Mouse (Mus musculus): Measurements from ENCODE around the gene Zfp354a.
"Not testable (repeated sequence)": the region's sequence is repeated elsewhere in the genome, so short reads cannot be mapped to it uniquely, and the experiment has no call there.

Zfp354a gene

DNA sequence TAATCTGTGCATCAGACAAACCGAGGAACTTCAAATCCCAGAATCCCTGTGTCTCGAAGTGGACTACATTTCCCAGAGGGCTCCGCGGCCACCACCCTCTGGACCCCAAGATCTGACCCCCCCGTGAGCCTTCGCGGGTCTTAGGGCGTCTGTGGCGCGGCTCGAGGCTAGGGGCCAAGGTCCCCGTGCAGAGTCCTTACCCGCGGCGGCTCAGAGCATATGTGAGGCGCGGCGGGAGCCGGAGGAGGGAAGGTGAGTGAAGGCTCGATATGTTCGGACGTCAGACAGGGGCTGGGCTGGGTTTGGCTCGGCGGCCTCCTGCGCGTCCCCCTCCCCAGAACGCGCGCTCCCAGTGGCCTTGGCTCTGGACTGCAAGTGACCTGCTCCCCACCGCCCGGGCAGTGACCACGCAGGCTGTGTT is at the start of gene Zfp354a:
Gene Zfp354a, plus strand, starts transcription at position 107 of the 421 bp plus-strand sequence.
- DNase-seq (ENCODE audit: low read depth, low spot score): peak; percentile 67

DNA sequence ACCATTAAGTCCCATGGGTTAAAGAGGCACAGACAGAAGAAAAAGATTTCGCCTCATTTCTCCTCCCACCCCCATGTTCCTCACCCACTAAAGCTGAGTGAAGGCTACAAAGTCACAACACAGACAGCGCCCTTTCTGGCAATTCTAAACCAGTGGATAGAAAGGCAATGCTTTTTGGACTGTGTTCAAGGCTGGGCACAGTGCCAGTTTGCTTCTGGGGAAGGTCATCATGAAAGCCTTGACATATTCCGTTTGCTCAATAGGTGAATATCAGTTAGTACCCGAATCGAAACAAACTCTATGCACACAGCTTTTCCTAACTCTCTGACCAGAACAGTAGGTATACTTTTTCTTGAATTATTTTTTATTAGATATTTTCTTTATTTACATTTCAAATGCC is 47.2 kb upstream of the Zfp354a start:
- no peak for DNase-seq (ENCODE audit: low read depth, low spot score)

DNA sequence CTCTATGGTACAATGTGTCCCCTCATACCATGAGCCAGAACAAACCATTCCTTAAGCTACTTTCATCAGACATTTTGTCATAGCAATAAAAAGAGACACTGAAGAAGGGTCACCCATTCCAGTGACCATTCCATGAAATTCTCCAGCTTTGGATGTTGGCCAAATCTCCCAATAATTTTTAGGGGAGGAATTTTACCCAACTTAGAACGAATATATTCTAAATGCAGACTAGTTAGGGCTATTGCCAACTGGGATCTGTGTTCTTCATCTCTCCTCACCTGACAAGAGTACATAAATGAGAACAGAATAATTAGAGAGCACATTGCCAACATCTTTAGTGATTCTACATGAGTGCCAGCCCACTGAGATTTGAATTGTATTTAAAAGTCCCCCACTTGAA is 45.1 kb upstream of the Zfp354a start, which contains the start of gene Olfr54:
Gene Olfr54, plus strand, starts transcription at position 301 of the 400 bp plus-strand sequence.
- DNase-seq (ENCODE audit: low read depth, low spot score): no peak

DNA sequence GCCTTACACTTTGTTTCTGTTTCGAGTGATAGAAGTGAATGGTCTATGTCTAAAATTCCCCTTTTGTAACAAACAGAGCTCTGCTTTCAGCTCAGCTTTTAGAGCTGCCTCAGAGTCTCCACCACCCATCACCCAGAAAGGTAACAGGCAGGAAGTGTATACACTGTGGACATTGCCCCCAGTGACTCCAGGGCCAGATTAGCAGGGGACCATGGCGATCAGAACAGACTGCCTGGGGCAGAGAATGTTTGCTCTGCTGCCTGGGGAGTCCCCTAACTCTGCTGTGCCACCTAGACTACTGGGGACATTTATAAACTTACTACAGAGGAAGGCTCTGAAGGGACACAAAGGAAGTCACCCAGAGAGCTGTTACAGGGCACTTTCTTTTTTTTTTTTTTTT is 42.7 kb upstream of the Zfp354a start:
- DNase-seq (ENCODE audit: low read depth, low spot score): no peak

DNA sequence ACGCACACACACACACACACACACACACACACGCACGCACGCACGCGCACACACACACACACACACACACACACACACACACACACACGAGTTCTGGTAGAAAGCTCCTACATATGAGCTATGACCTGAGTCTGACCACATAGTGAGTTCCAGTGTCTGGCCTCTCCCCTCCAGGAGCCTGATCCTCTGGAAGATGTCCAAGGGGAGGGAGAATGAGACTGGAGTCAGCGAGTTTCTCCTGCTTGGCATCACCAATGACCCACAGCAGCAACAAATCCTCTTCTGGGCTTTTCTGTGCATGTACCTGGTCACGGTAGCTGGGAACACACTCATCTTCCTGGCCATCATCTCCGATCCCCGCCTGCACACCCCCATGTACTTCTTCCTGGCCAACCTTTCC is 32.2 kb upstream of the Zfp354a start:
- not testable (repeated sequence) for DNase-seq (ENCODE audit: low read depth, low spot score)

DNA sequence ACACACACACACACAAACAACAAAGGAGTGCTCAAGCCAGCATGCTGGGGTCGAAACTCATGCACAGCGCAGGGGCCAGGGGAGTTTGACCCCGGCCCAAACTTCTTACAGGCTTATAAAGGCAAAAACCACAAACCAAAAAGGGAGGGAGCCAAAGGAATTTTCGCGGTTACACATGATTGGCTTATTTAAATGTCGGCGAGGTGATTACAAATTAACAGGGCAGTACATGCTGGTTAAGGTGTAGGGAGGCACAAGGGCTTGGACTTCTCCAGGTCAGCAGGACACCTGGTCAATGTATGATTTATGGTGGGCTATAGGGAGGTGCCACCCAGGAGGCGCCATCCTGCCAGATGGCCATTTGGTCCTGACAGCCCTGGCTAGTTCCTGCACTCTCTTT is 29.7 kb upstream of the Zfp354a start:
- not testable (repeated sequence) for DNase-seq (ENCODE audit: low read depth, low spot score)

DNA sequence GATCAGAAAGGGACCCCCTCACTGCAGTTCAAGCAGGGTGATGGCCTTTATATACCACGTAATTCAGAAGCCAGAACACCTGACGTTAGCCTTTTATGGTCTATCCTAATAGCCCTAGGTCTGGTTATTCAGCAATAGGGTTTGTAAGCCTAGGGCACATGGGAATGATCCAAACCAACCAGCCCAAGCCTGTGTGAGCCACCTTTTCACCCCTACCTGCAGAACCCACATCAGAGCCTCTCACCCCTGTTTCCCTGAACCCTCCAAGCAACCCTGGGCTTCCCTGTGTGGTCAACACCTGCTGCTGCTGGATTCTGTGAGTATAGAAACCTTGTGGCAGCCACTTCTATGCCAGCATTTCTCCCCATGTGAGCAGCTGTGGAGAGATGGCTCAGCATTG is 28.8 kb upstream of the Zfp354a start:
- DNase-seq (ENCODE audit: low read depth, low spot score): no peak

DNA sequence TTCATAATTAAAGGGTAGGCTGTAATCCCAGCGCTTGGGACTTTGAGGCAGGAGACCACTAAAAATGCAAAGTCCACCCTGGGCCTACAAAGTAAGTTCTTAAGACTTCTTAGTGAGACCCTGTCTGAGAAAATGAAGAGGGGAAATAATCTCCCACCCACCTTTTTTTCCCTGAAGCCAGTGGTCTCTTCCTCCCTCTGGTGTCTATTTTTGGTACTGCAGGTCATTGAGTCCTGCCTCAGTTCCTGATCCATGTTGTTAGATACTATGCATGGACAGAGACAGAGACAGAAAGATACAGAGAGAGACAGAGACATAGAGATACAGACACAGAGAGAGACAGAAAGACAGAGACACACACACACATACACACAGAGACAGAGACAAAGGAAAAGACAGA is 26.2 kb upstream of the Zfp354a start:
- peak; percentile 64 for DNase-seq (ENCODE audit: low read depth, low spot score)

DNA sequence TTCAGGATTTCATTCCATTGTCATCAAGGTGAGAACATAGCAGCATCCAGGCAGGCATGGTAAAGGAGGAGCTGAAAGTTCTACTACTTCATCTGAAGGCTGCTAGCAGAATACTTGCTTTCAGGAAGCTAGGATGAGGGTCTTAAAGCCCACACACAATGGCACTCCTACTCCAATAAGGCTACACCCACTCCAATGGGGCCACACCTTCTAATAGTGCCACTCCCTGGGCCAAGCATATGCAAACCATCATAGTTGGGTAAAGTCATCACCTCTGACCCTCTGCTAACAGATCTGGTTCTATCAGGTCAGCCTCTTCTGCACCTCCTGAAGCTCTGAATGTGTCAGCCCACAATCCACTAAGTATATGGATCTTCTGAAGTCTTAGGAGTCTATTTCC is 24.9 kb upstream of the Zfp354a start:
- DNase-seq (ENCODE audit: low read depth, low spot score): peak; percentile 62

DNA sequence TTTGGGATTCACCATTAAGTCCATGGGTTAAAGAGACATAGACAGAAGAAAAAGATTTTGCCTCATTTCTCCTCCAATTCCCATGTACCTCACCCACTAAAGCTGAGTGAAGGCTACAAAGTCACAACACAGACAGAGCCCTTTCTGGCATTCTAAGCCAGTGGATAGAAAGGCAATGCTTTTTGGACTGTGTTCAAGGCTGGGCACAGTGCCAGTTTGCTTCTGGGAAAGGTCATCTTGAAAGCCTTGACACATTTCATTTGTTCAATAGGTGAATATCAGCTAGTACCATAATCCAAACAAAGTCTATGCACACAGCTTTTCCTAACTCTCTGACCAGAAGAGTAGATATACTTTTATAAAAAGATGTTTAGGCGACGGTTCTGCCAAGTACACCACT is 23.1 kb upstream of the Zfp354a start:
- no peak for DNase-seq (ENCODE audit: low read depth, low spot score)

DNA sequence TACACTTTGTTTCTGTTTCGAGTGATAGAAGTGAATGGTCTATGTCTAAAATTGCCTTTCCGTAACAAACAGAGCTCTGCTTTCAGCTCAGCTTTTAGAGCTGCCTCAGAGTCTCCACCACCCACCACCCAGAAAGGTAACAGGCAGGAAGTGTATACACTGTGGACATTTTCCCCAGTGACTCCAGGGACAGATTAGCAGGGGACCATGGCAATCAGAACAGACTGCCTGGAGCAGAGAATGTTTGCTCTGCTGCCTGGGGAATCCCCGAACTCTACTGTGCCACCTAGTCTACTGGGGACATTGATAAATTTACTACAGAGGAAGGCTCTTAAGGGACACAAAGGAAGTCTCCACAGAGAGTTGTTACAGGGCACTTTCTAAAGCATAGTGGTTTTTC is 14.3 kb upstream of the Zfp354a start:
- DNase-seq (ENCODE audit: low read depth, low spot score): not testable (repeated sequence)

DNA sequence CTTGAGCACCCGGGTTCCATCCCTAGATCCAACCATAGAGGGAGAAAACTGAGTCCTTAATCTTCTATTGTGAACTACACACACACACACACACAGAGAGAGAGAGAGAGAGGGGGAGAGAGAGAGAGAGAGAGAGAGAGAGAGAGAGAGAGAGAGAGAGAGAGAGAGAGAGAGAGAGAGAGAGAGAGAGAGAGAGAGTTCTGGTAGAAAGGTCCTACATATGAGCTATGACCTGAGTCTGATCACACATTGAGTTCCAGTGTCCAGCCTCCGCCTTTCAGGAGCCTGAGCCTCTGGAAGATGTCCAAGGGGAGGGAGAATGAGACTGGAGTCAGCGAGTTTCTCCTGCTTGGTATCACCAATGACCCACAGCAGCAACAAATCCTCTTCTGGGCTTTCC is 11.2 kb upstream of the Zfp354a start, which contains the start of gene Olfr1375:
Gene Olfr1375, plus strand, starts transcription at position 301 of the 400 bp plus-strand sequence.
- not testable (repeated sequence) for DNase-seq (ENCODE audit: low read depth, low spot score)

DNA sequence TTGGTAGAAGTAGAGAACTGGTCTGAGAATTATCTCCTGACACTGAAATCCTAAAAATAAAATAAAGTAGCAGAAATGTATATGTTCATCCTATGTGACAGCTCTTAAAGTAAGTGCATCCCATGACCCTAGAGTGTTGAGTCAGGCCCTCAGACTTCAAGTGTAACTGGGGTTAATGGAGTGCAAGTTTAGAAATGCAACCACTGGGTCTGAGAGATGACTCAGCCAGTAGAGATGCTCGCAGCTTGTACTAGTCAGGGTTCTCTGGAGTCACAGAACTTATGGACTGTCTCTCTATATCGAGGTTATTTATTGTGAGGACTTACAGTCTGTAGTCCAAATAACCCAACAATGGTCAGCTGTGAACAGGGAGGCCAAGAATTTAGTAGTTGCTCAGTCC is 7.4 kb upstream of the Zfp354a start:
- DNase-seq (ENCODE audit: low read depth, low spot score): no peak

DNA sequence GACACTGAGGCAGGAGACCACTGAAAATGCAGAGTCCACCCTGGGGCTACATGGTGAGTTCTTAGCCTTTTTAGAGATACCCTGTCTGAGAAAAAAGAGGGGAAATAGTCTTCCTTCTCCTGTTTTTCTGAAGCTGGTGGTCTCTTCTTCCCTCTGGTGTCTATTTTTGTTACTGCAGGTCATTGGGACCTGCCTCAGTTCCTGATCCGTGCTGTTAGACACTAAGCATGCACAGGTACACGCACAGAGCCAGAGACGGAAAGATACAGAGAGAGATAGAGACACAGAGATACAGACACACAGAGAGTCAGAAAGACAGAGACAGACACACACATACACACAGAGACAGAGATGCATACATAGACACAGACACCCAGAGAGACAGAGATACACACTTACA is 5.8 kb upstream of the Zfp354a start:
- peak; percentile 71 for DNase-seq (ENCODE audit: low read depth, low spot score)

DNA sequence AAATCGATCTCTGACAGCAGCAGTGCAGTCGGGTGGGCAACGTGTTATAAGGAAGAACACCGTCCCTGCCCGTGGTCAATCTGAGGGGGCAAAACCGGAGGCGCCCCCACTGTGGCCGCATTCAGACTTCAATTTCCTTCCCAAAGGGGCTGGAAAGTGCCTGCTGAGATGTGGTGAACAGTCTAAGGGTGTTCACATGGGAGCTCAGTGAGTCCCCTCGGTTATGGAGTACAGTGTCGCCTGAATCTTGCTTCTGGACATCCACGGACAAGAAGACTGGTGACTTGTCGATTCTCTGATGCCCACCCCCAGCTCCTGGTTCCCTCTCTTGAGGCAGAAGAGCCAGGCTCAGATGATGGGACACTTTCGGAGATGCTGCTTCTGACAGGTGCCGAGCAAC is 583 bp downstream of the Zfp354a start:
- DNase-seq (ENCODE audit: low read depth, low spot score): no peak

DNA sequence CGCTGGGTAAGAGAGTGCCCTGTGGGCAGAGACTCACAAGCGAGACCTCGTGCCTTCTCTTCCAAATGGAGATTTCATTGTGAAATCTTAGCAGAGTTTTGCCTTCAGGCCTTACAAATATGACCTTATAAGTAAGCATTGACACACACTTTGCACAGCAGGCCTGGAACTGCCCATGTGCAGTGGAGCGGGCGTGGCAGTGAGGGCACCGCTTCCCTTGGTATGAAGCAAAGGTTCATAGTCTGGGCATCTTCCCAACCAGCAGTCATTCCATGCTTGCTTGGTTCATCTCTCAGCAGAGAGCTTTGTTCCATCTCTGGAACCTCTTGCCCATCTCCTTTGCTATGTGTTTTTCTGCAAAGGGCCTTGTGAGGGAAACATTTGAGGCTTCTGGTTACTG is 1.9 kb downstream of the Zfp354a start:
- DNase-seq (ENCODE audit: low read depth, low spot score): no peak

DNA sequence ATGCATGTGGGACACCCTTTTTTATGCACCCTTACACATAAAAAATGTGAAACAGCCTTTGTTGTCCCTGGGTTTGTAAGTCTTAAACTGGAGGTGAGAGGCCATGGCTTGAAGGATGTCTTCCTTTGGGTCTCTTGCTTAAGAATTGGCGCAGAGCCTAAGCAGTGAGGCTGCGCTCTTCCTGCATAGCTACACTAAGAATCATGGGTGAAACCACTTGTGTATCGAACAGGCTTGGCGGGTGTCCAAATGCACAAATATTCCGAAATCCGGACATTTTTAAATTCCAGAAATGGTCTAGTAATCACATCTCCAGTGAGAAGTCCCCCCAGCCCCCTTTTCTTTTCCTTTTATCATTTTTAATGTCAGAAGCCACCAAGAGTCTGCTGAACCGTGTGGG is 4.2 kb downstream of the Zfp354a start:
- DNase-seq (ENCODE audit: low read depth, low spot score): no peak

DNA sequence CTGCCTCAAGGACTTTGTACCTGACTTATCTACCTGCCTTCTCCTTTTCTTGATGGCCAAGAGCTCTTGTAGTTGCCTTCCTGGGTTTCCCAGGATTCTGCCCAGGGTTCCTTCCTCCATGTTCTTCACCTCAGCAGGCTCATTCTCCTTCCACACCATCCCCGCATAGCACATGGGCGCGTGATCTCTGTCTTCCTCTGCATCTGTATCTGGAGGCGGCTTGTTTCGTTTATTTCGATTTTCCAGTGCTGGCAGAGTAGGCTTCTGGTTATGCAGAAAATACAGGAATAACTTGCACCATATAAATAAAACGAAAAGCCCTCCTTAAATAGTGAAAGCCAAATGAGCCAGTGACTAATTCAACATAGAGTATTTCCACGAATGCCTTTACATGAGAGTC is 4.8 kb downstream of the Zfp354a start:
- DNase-seq (ENCODE audit: low read depth, low spot score): no peak

DNA sequence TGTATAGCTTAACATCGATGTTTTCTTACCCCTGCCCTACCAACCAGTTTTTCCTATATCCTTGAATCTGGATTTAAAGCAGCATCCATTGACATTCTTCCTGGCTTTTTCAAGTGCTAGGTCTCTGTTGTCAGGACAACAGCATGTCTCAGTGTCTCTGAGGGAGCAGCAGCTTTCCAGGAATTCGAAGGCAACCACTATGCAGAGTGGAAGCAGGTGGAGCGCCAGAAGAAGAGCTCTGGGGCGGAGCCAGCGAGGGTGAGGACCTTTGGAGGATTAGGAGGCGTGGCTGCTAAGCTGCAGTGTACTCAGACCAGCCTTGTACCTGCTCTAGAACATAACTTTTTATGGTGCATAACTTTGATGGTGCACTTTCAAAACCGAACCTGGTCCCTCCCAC is 25.5 kb downstream of the Zfp354a start:
- peak; percentile 83 for DNase-seq (ENCODE audit: low read depth, low spot score)

DNA sequence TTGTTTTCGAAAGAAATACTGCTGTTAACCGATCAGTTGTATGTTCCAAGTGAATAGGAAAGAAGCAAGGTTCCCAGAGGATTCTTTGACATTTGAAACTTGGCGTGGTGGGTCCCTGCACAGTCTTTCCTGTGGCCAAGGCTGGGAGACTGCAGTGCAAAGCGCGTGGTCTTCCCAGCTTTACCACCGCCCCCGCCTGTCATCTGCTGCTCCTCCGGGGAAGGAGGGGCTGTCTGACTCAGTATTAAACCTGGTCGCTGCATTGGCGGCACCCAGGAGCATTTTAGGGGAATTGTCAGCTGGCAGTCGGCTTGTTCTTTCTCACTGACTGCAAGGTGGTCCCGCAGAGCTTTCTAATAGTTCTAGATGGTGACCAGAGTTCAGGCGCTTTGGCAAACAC is 26.2 kb downstream of the Zfp354a start:
- no peak for DNase-seq (ENCODE audit: low read depth, low spot score)

DNA sequence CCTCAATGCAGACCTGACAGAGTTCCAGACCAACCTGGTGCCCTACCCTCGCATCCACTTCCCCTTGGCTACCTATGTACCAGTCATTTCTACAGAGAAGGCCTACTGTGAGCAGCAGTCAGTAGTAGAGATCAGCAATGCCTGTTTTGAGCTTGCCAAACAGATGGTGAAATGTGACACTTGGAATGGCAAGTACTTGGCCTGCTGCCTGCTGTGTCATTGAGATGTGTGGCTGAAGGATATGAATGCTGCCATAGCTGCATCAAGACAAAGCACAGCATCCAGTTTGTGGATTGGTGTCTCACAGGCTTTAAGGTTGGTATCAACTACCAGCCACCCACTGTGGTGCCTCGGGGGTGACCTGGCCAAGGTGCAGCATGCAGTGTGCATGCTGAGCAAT is 48.2 kb downstream of the Zfp354a start:
- DNase-seq (ENCODE audit: low read depth, low spot score): no peak

DNA sequence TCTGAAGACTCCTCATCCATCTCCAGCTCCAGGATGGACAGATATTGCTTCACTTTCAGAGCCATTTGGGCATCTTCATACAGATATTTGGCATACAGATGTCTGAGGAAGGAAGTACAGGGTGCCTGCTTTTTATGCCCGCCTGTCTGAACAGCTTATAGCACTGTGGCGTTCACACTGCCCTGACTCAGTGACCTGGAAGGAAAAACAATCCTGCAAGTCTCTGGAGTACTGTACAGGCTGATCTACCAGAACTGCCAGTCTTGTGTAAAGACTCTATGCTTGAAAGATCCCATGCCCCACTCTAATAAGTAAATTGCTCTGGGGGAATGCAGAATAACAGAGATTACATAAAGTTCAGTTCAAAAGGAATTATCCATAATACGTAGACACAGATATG is 51.6 kb downstream of the Zfp354a start:
- no peak for DNase-seq (ENCODE audit: low read depth, low spot score)

Measured in ZHBTc4 (cell line).